Mouse (Mus musculus): ENCODE results near the gene Rplp0. TPM values are rescaled to one million over a fixed set of nuclear protein-coding genes. Genes with fewer than 3 reads are reported as not detected.

Rplp0 gene
- polyA plus RNA-seq, 1 experiment from 2014 or later, result 1,124 TPM

GRCm38 (mm10) chr5:115580229-115581001 lies 21.1 kb downstream of the Rplp0 start:
- 89% methylated on average over 14 of the region's 14 CpGs for WGBS
- no peak overlapping the region for H3K27ac ChIP-seq
- peaks cover 16% of the 10 kb centered on the region for H3K9me3 ChIP-seq
- H3K4me3 ChIP-seq, result no peak overlapping the region
- no peak for DNase-seq (ENCODE audit: low spot score)
- H3K27me3 ChIP-seq (ENCODE audit: insufficient read depth, poor library complexity, severe bottlenecking), result no peaks in the 10 kb centered on the region
- H3K4me1 ChIP-seq (replicated peaks), result no peaks in the 10 kb centered on the region
- peaks cover 100% of the 10 kb centered on the region for H3K36me3 ChIP-seq

GRCm38 (mm10) chr5:115581662-115582061 lies 22.4 kb downstream of the Rplp0 start:
- H3K4me3 ChIP-seq, result no peak overlapping the region
- H3K9me3 ChIP-seq, result peaks cover 16% of the 10 kb centered on the region
- no peaks in the 10 kb centered on the region for H3K4me1 ChIP-seq (replicated peaks)
- H3K27ac ChIP-seq, result no peak overlapping the region
- peaks cover 100% of the 10 kb centered on the region for H3K36me3 ChIP-seq
- no peak for DNase-seq (ENCODE audit: low spot score)
- H3K27me3 ChIP-seq (ENCODE audit: insufficient read depth, poor library complexity, severe bottlenecking), result no peaks in the 10 kb centered on the region
- 95% methylated on average over 9 of the region's 9 CpGs for WGBS

GRCm38 (mm10) chr5:115585616-115586015 lies 26.3 kb downstream of the Rplp0 start:
- Histone ChIP-seq H3K4me3 (no peak overlapping the region), H3K27me3 (ENCODE audit: insufficient read depth, poor library complexity, severe bottlenecking) (no peaks in the 10 kb centered on the region), H3K9me3 (peaks cover 16% of the 10 kb centered on the region), H3K27ac (no peak overlapping the region), H3K36me3 (peaks cover 98% of the 10 kb centered on the region), H3K4me1 (replicated peaks) (no peaks in the 10 kb centered on the region)
- no peak for DNase-seq (ENCODE audit: low spot score)
- WGBS, result 84% methylated on average over 12 of the region's 12 CpGs

GRCm38 (mm10) chr5:115586166-115586565 lies 26.9 kb downstream of the Rplp0 start:
- WGBS, result 91% methylated on average over 15 of the region's 15 CpGs
- Histone ChIP-seq H3K4me3 (no peak overlapping the region), H3K36me3 (peaks cover 98% of the 10 kb centered on the region), H3K27ac (no peak overlapping the region), H3K27me3 (ENCODE audit: insufficient read depth, poor library complexity, severe bottlenecking) (no peaks in the 10 kb centered on the region), H3K9me3 (peaks cover 16% of the 10 kb centered on the region), H3K4me1 (replicated peaks) (no peaks in the 10 kb centered on the region)
- DNase-seq (ENCODE audit: low spot score), result no peak

GRCm38 (mm10) chr5:115586780-115587179 lies 27.5 kb downstream of the Rplp0 start:
- WGBS, result 93% methylated on average over 2 of the region's 2 CpGs

GRCm38 (mm10) chr5:115591028-115591427 lies 31.8 kb downstream of the Rplp0 start:
- H3K36me3 ChIP-seq, result peaks cover 98% of the 10 kb centered on the region
- WGBS, result 85% methylated on average over 11 of the region's 11 CpGs
- DNase-seq (ENCODE audit: low spot score), result no peak

More at GRCm38 (mm10) chr5:115586780-115587179, 27.5 kb downstream of the Rplp0 start:
- Histone ChIP-seq H3K27ac (no peak overlapping the region), H3K9me3 (peaks cover 12% of the 10 kb centered on the region), H3K36me3 (peaks cover 98% of the 10 kb centered on the region), H3K4me3 (no peak overlapping the region), H3K27me3 (ENCODE audit: insufficient read depth, poor library complexity, severe bottlenecking) (no peaks in the 10 kb centered on the region), H3K4me1 (replicated peaks) (no peaks in the 10 kb centered on the region)
- DNase-seq (ENCODE audit: low spot score), result no peak

GRCm38 (mm10) chr5:115591506-115591905 lies 32.2 kb downstream of the Rplp0 start:
- H3K27ac ChIP-seq, result no peak overlapping the region
- H3K4me1 ChIP-seq (replicated peaks), result no peaks in the 10 kb centered on the region
- peaks cover 98% of the 10 kb centered on the region for H3K36me3 ChIP-seq
- H3K9me3 ChIP-seq, result no peaks in the 10 kb centered on the region
- no peak for DNase-seq (ENCODE audit: low spot score)
- 95% methylated on average over 2 of the region's 2 CpGs for WGBS
- no peak overlapping the region for H3K4me3 ChIP-seq
- no peaks in the 10 kb centered on the region for H3K27me3 ChIP-seq (ENCODE audit: insufficient read depth, poor library complexity, severe bottlenecking)

More at GRCm38 (mm10) chr5:115591028-115591427, 31.8 kb downstream of the Rplp0 start:
- H3K9me3 ChIP-seq, result no peaks in the 10 kb centered on the region
- H3K27ac ChIP-seq, result no peak overlapping the region
- H3K4me3 ChIP-seq, result no peak overlapping the region
- no peaks in the 10 kb centered on the region for H3K4me1 ChIP-seq (replicated peaks)
- H3K27me3 ChIP-seq (ENCODE audit: insufficient read depth, poor library complexity, severe bottlenecking), result no peaks in the 10 kb centered on the region

GRCm38 (mm10) chr5:115603561-115603960 lies 44.3 kb downstream of the Rplp0 start:
- 93% methylated on average over 6 of the region's 6 CpGs for WGBS
- H3K36me3 ChIP-seq, result peaks cover 99% of the 10 kb centered on the region

GRCm38 (mm10) chr5:115611566-115611965 lies 52.3 kb downstream of the Rplp0 start:
- no peak for DNase-seq (ENCODE audit: low spot score)
- Histone ChIP-seq H3K4me3 (no peak overlapping the region), H3K9me3 (no peaks in the 10 kb centered on the region), H3K27me3 (ENCODE audit: insufficient read depth, poor library complexity, severe bottlenecking) (no peaks in the 10 kb centered on the region), H3K36me3 (peaks cover 100% of the 10 kb centered on the region), H3K27ac (no peak overlapping the region), H3K4me1 (replicated peaks) (no peaks in the 10 kb centered on the region)
- WGBS, result 94% methylated on average over 11 of the region's 11 CpGs

More at GRCm38 (mm10) chr5:115603561-115603960, 44.3 kb downstream of the Rplp0 start:
- Histone ChIP-seq H3K9me3 (no peaks in the 10 kb centered on the region), H3K27ac (no peak overlapping the region), H3K4me1 (replicated peaks) (no peaks in the 10 kb centered on the region), H3K27me3 (ENCODE audit: insufficient read depth, poor library complexity, severe bottlenecking) (no peaks in the 10 kb centered on the region), H3K4me3 (no peak overlapping the region)
- no peak for DNase-seq (ENCODE audit: low spot score)

Other genes with a start within 250 kb of the Rplp0 start
- gene Srsf9, start 232.3 kb upstream of the Rplp0 start, polyA plus RNA-seq (2016; fragmentation: Nextera tagmentation; extraction: Ambion mirVana), result 383 and 387 TPM in 2 replicates
- gene Gatc, start 218.3 kb upstream of the Rplp0 start, polyA plus RNA-seq (2016; fragmentation: Nextera tagmentation; extraction: Ambion mirVana), result 35.6 and 41.2 TPM in 2 replicates
- 56.3 and 57.2 TPM in 2 replicates for gene Triap1, start 218.2 kb upstream of the Rplp0 start, polyA plus RNA-seq (2016; fragmentation: Nextera tagmentation; extraction: Ambion mirVana)
- 875 and 1,016 TPM in 2 replicates for gene Cox6a1, start 210.5 kb upstream of the Rplp0 start, polyA plus RNA-seq (2016; fragmentation: Nextera tagmentation; extraction: Ambion mirVana)
- gene Msi1, start 129.9 kb upstream of the Rplp0 start, polyA plus RNA-seq (2016; fragmentation: Nextera tagmentation; extraction: Ambion mirVana), result 167 and 222 TPM in 2 replicates
- gene Pla2g1b, start 93.2 kb upstream of the Rplp0 start, polyA plus RNA-seq (2016; fragmentation: Nextera tagmentation; extraction: Ambion mirVana), result 0.51 TPM in 1 of 2 replicates, not detected in the other
- gene Sirt4, start 74.7 kb upstream of the Rplp0 start, polyA plus RNA-seq (2016; fragmentation: Nextera tagmentation; extraction: Ambion mirVana), result 17.2 and 17.3 TPM in 2 replicates
- gene Pxn, start 52.8 kb upstream of the Rplp0 start, polyA plus RNA-seq (2016; fragmentation: Nextera tagmentation; extraction: Ambion mirVana), result 32.6 and 42.6 TPM in 2 replicates
- 56.9 and 57.5 TPM in 2 replicates for gene Gcn1l1, start 5.8 kb downstream of the Rplp0 start, polyA plus RNA-seq (2016; fragmentation: Nextera tagmentation; extraction: Ambion mirVana)
- gene Rab35, start 72.4 kb downstream of the Rplp0 start, polyA plus RNA-seq (2016; fragmentation: Nextera tagmentation; extraction: Ambion mirVana), result 13.3 and 15.7 TPM in 2 replicates
- 12.2 and 14.1 TPM in 2 replicates for gene Bicdl1, start 172.2 kb downstream of the Rplp0 start, polyA plus RNA-seq (2016; fragmentation: Nextera tagmentation; extraction: Ambion mirVana)